Mouse (Mus musculus): ENCODE measurements around the gene Ankrd16.

Ankrd16 gene

DNA sequence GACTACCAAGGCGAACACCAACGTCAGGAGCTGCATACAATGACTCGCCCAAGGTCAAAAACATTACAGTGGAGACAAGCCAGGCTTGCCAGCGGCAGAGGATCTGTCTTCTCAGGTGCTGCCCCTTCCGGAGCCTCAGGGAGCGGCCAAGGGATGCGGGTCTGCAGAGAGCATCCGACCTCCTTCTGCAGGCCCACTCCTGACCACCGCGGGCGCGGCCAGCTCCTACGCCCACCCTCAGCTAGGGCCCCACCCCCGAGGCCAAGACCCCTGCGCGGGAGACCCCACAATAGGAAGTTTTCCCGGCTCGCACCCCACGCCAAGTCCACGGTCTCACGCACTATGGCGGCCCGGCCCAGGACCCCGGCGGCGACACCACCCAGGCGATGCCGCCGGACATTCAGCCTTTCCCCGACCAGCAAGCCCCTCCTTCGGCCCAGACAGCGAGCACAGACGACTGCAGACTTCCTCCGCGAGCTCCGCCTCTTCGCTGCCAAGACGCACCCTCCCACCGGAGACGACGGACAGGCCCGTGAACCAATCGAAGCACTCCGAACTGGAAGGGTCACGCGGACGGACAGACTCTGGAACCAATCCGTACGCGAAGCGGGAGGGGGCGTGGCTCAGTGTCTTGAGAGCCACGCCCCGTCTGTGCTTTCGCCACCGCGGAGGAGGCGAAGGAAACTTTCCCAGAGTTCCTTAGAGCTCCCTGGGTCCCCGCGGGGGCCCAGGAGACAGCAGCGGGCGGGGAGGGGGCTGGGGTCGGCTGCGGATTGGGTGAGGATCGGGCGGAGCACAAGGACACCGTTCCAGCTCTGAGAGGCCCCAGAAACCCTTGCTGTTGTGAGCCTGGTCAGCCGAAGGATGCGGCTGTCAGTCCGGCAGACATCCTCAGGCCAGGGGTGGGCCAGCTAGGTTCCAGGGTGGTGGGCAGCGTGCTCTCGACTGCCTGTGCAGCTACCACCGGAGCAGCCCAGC, at the start of gene Ankrd16, which contains the start of gene Fbh1:
Gene Ankrd16 (plus strand): TSS at position 786 of the 978 bp plus-strand sequence.
Gene Fbh1 (minus strand): TSS at position 492 of the 978 bp plus-strand sequence.
- peak; percentile 100 for DNase-seq

DNA sequence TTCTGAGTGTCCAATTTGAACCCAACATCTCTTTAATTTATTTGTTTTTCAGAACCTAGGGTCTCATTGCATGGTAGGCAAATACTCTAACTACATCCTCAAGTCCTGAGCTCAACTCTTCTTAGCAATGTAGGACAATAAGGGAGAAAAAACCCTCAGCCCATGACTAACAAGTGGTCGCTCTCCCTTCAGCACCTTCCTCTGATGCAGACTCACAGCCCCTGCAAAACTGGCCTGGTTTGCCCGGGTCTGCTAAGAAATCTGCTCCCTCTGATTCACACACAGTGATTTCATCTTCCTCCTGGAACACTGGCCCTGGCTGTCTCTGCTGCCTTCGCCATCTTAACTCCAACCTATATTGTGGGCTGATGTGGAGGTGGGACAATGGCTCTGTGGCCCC, 48.6 kb upstream of the Ankrd16 start:
- DNase-seq = no peak

- no peak for DNase-seq
Observed at GRCm38 (mm10) chr2:11732978-11733377, 44.7 kb upstream of the Ankrd16 start.

DNA sequence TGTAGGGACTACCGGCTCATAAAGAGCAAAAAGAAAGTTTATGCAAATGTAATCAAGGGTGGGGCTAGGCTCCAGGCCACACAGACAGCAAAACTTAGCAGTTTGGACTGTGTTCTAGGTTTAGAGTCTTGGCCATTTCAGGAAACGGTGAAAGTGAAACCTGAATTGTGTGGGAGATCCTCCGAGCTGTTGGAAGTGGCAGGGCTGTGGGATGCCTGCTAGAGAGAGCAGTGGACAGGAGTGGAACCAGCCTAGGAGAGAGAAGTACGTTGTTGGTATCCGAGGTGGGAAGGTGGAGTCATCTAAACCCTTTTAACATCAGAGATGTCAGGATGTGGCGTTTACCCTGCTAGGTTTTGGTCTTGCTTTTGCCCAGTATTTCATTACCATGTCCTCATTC, 41.8 kb upstream of the Ankrd16 start:
- DNase-seq = no peak

- DNase-seq = no peak
Observed at GRCm38 (mm10) chr2:11738794-11739193, 38.9 kb upstream of the Ankrd16 start.

GRCm38 (mm10) chr2:11739516-11740051, 38.1 kb upstream of the Ankrd16 start:
- no peak for DNase-seq

DNA sequence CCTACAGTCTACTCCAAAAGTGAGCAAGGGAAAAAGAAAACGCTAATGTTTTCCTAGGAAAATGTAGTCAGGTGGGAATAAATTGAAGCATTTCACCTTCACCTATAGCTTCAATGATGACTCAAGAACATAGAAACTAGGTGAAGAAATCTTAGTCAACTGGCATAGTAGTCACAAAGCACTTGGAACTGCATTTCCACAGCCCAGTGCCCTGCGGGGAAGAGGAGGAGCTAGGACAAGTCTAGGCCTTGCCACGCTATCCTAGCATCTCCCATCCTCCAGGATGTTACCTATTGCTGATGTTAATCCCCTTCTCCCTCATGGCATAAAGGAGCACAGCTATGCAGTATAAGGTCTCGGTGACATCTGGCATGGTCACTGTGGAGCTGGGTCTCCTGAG, 15.1 kb upstream of the Ankrd16 start:
- no peak for DNase-seq

DNA sequence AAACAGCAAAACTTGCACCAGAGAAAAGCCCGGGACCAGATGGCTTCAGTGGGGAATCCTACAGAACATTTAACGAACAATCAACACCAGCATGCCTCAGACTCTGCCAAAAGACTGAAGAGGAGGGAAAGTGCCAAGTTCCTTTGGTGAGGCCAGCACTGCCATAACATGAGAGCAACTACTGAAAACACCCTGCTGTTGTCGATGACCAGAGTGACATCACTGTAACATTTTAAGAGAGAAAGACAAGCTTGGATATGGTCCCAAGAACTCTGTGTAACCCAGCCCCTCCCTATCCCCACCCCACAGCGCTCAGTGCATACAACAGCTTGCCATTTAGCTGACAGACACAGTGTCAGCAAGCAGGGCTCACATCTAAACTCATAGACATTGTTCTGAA, 12.0 kb upstream of the Ankrd16 start:
- no peak for DNase-seq

DNA sequence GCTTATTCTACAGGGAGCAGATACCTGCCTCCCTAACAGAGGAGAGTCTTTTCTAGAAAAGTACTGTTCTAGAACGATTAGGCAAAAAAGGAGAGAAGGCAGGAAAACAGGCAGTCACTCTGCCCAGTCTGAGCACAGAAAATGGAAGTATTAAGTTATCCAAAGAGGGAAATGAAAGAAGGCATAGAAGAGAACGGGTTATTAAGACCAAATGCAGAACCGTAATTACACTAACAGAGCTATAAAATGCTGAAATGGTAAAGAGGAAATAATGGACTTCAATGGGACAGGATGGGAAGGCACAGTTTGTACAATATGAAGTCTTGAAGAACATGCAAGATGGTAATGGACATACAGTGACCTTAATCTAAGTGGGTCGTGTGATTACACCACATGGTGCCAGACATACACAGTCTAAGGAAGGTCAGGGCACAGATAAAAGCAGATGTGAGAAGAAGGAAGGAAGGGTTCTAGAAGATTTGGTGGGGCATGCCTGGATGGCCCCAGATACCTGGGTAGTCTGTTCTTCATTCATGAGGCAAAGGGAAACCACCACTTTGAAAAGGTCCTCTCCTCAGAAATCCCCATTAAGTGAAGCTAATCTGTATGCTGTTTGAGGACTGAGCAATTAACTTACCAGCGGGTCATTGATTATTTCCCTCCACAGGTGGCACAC, 11.1 kb upstream of the Ankrd16 start:
- DNase-seq = no peak

DNA sequence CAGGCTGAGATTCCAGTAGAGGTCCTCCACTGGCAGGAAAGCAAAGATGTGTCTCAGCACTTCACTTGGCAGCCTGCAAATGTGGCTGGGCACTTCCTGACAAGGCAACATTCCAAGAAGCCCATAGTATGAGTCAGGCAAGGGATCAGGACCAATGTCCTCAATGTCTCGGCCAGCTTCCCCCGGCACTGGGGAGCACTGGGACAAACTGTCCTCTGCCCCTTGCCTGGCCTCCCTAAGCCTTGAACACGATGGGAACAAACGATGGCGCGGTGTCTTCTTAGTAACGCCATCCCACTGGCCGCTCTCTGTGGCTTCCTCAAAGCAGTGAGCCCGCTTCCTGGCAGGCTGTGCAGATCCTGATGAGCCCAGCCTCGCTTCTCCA, 10.5 kb upstream of the Ankrd16 start:
- DNase-seq = no peak

- no peak for DNase-seq
Observed at GRCm38 (mm10) chr2:11771701-11772100, 6.0 kb upstream of the Ankrd16 start.

DNA sequence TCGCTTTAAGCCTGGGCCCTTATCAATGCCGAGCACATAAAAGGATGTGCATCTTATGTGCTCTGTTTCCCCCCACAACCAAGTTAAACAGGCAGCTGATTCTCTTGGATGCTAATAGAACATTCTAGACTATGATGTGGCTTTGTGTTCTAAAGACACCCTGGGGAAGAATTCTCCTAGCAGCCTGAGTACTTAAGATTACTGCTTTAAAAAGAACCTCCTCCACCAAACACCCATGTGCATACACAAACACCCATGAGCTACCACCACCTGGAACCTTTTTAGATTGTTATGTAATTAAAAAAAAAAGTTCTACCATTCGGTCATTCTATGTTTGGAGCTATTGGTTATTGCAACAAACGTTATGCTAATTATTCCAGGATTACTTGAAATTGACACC, 5.3 kb upstream of the Ankrd16 start:
- no peak for DNase-seq

DNA sequence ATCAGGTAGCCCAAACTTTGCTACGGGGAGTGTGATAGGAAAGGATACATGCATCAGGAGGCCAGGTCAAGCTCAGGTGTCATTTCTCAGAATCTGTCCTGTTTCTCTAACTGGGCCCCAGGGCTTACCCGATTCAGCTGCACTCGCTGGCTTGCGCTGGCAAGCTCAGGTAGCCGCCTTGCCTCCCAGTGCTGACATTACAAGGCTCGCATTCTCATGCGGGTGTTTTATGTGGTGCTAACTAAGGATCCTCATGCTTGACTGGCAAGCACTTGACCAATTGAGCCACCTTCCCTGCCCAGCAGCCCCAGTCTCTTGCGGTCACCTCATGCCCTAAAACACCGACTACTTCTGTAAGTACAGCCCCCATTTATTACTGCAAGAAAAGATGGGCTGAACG, 3.2 kb upstream of the Ankrd16 start:
- DNase-seq = no peak

- DNase-seq = no peak
Observed at GRCm38 (mm10) chr2:11775121-11775520, 2.6 kb upstream of the Ankrd16 start.

GRCm38 (mm10) chr2:11776415-11776814, 1.3 kb upstream of the Ankrd16 start:
- DNase-seq = no peak

DNA sequence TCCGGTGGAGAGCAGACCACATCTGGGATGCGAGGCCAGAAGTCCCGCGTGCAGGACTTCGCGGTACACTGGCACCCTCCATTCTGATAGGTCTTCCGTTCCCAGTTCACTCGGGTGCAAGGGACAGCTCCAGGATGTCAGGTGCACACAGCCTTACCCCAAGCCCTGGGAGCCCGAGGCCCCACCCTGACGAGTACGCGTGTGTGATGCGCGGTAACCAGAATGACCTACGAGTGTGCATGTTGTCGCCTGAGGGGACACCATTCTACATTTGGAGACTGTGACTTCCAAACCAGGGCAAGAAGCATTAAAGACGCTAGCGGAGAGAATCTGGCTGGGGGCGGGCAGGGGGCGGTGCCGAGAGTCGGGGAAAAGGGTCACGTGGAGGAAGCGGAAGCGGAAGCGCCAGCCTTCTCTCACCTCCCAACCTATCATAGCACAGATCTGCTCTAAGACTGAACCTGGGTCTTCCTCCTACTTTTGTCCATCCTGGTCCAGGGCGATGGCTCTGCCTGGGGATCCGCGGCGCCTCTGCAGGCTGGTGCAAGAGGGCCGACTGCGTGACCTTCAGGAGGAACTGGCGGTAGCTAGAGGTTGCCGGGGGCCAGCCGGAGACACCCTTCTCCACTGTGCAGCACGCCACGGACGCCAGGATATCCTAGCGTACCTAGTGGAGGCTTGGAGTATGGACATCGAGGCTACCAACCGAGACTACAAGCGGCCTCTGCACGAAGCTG, 579 bp downstream of the Ankrd16 start:
- DNase-seq = peak; percentile 92

DNA sequence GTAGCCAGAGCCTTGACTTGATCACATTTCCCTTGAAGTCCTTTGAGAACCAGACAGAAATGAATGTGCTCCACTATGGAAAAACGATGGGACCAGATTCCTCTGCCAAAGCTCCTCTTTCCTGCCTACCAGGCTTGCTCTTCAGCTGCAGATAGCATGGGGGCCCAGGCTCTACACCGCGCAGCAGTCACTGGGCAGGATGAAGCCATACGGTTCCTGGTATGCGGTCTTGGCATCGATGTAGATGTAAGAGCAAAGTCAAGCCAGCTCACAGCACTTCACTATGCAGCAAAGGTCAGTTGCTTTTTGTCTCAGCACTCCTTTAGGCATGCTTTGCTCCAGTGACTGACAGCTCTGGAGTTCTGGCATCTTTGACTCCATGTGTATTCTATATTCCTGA, 6.5 kb downstream of the Ankrd16 start:
- no peak for DNase-seq

- DNase-seq = no peak
Observed at GRCm38 (mm10) chr2:11794668-11795067, 17.0 kb downstream of the Ankrd16 start.

DNA sequence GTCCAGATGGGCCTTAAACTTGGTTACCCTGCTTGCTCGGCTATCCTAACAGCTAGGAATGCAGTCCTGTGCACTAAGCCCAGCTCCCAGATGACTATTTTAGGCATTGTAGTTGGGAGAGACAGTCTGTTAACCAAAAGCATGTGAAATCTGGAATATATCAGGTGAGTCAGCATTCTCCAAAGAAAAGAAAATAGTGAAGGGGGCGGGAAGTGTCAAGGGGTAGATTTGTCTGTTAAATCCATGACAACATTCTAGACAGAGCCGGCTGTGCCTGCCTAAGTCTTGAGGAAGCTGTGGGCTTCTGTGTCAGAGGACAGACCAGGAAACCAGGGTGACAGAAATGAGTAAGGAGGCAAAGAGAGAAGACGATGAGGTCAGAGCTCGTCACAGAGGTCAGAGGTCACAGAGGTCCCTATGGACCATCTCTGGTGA, 20.3 kb downstream of the Ankrd16 start:
- no peak for DNase-seq

DNA sequence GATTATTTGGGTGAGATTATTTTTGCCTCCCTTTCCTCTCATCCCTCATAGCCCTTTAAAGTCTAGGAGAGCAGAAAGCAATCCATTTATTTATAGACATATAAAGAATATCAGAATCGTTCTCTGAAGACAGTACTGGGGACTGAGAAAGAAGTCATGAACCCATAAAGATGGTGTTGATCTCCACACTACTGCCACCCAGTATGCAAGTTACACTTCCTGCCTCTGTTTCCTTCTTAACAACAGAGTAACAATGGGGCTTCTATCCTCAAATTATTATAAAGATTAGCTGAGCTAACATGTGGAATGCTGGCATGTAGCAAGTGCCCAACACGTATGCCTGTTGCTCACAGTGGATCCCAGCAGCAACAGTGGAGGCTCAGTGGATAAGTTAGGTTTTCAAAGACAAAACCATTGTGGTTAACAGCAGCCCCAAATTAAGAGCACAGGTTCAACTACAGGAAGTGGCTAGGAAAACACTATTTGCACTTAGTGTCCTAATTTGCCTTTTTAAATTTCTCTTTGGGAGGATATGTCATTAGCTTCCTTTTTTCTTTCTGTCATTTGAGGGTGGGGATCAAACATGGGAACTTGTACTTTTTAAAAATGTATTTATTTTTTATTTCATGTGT, 23.7 kb downstream of the Ankrd16 start:
- no peak for DNase-seq

All from thymus, postnatal 4 days (tissue).